Mouse (Mus musculus) brain, embryonic 14.5 days (tissue): Measurements from ENCODE around the gene Htr1d.

Experiments used
- CTCF ChIP-seq: fragments of 200-500 bp; IDR thresholded peaks from 2 replicates; pipeline ENCODE4 v1.5.1; 2012; ENCODE audit warnings: inconsistent platforms, mild to moderate bottlenecking, moderate library complexity, borderline replicate concordance; ENCODE audit not compliant: insufficient read depth, insufficient read length; ENCODE audit errors: extremely low read depth
- POLR2A ChIP-seq: fragments of 200-500 bp; IDR thresholded peaks from 2 replicates; pipeline ENCODE4 v1.6.1; 2012; ENCODE audit warnings: mild to moderate bottlenecking, inconsistent platforms, borderline replicate concordance; ENCODE audit not compliant: poor library complexity, insufficient read depth, insufficient read length, severe bottlenecking; ENCODE audit errors: extremely low read depth

GRCm38 (mm10) chr4:136430609-136431375 is 7.5 kb downstream of the Htr1d start:
- no peak for TF ChIP-seq CTCF
- no peak for TF ChIP-seq POLR2A
